Mouse (Mus musculus): ENCODE results near the gene Arf5. TPM values are rescaled to one million over a fixed set of nuclear protein-coding genes. Genes with fewer than 3 reads are reported as not detected.

Arf5 gene
- polyA plus RNA-seq, 1 experiment from 2014 or later: 342 TPM

GRCm38 (mm10) chr6:28449253-28449652, 25.9 kb downstream of the Arf5 start, which contains the start of gene Pax4:
Gene Pax4, minus strand, starts transcription at chr6:28449353.
- Histone ChIP-seq H3K9ac (ENCODE audit: low read length) (no peak within 1 kb of the TSS), H3K27ac (ENCODE audit: low read length) (no peak within 1 kb of the TSS), H3K4me1 (replicated peaks; ENCODE audit: control insufficient read depth, insufficient read depth, low read length) (no peaks in the 10 kb centered on the region), H3K4me2 (ENCODE audit: low read depth, low read length) (no peak within 1 kb of the TSS), H3K27me3 (ENCODE audit: control insufficient read depth, insufficient read depth, low read depth, low read length) (peaks cover 23% of the 10 kb centered on the region), H3K9me3 (ENCODE audit: control insufficient read depth, low read length) (no peaks in the 10 kb centered on the region), H3K4me3 (ENCODE audit: low read length) (no peak within 1 kb of the TSS), H3K36me3 (ENCODE audit: control insufficient read depth, insufficient read depth, low read length) (no peaks in the 10 kb centered on the region)
- no peak for ATAC-seq (ENCODE audit: low read depth)
- WGBS: 80% methylated on average over 2 of the region's 2 CpGs

- ATAC-seq (ENCODE audit: low read depth): no peak
- no peak overlapping the region for H3K9ac ChIP-seq (ENCODE audit: low read length)
- no peaks in the 10 kb centered on the region for H3K4me1 ChIP-seq (replicated peaks; ENCODE audit: control insufficient read depth, insufficient read depth, low read length)
- no peak overlapping the region for H3K27ac ChIP-seq (ENCODE audit: low read length)
- no peak overlapping the region for H3K4me3 ChIP-seq (ENCODE audit: low read length)
- no peaks in the 10 kb centered on the region for H3K9me3 ChIP-seq (ENCODE audit: control insufficient read depth, low read length)
- no peaks in the 10 kb centered on the region for H3K36me3 ChIP-seq (ENCODE audit: control insufficient read depth, insufficient read depth, low read length)
- peaks cover 23% of the 10 kb centered on the region for H3K27me3 ChIP-seq (ENCODE audit: control insufficient read depth, insufficient read depth, low read depth, low read length)
- no peak overlapping the region for H3K4me2 ChIP-seq (ENCODE audit: low read depth, low read length)
- WGBS: 16% methylated on average over 5 of the region's 5 CpGs
These were observed 27.1 kb downstream of the Arf5 start for GRCm38 (mm10) chr6:28450481-28450880.

GRCm38 (mm10) chr6:28450977-28451376, 27.6 kb downstream of the Arf5 start:
- H3K4me3 ChIP-seq (ENCODE audit: low read length): no peak overlapping the region
- no peak for ATAC-seq (ENCODE audit: low read depth)
- H3K36me3 ChIP-seq (ENCODE audit: control insufficient read depth, insufficient read depth, low read length): no peaks in the 10 kb centered on the region
- H3K9me3 ChIP-seq (ENCODE audit: control insufficient read depth, low read length): no peaks in the 10 kb centered on the region
- H3K27ac ChIP-seq (ENCODE audit: low read length): no peak overlapping the region
- no peaks in the 10 kb centered on the region for H3K4me1 ChIP-seq (replicated peaks; ENCODE audit: control insufficient read depth, insufficient read depth, low read length)
- H3K9ac ChIP-seq (ENCODE audit: low read length): no peak overlapping the region
- WGBS: under 1% methylated on average over 12 of the region's 12 CpGs
- H3K27me3 ChIP-seq (ENCODE audit: control insufficient read depth, insufficient read depth, low read depth, low read length): peaks cover 23% of the 10 kb centered on the region
- no peak overlapping the region for H3K4me2 ChIP-seq (ENCODE audit: low read depth, low read length)

DNA sequence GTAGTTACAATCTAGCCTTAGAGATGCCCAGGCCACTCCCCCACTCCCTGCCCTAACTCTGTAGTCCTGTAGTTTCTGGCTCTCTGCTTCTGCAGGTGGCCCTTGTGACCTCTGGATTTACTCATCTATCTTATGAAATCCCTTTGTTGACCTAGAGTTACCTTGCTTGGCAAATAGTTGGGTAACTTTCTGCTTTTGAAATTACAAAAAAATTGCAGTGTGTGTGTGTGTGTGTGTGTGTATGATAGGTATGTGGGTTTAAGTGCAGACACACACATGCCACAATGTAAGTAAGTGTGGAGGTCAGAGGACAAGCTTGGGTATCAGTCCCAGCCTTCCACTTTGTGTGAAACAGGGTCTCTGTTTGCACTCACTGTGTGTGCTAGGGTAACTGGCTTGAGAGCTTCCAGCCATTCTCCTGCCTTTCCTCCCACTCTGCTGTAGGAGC, 35.9 kb downstream of the Arf5 start:
- ATAC-seq (ENCODE audit: low read depth): no peak
- no peaks in the 10 kb centered on the region for H3K4me1 ChIP-seq (replicated peaks; ENCODE audit: control insufficient read depth, insufficient read depth, low read length)
- H3K27ac ChIP-seq (ENCODE audit: low read length): no peak overlapping the region
- no peaks in the 10 kb centered on the region for H3K27me3 ChIP-seq (ENCODE audit: control insufficient read depth, insufficient read depth, low read depth, low read length)
- H3K4me3 ChIP-seq (ENCODE audit: low read length): no peak overlapping the region
- no peak overlapping the region for H3K4me2 ChIP-seq (ENCODE audit: low read depth, low read length)
- no peaks in the 10 kb centered on the region for H3K36me3 ChIP-seq (ENCODE audit: control insufficient read depth, insufficient read depth, low read length)
- H3K9ac ChIP-seq (ENCODE audit: low read length): no peak overlapping the region
- H3K9me3 ChIP-seq (ENCODE audit: control insufficient read depth, low read length): no peaks in the 10 kb centered on the region

DNA sequence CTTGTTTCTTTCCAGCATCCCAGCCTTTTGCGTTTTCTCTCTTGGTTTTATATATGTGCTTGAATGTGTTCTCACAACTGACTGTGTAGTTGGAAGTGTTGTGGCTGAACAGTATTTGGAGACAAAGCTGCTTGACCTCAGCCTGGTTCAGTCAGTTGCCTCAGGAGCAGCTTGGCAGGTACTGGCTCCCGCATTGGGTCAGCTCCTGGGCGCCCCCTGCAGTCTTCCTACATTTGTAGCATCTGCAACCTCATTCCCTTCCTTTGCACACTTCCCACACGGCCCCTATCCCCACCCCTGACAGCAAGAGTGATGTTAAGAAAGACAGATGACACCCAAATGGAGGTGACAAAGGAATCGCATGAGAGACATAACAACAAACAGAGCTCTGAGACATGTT, 37.2 kb downstream of the Arf5 start:
- no peak overlapping the region for H3K4me3 ChIP-seq (ENCODE audit: low read length)
- 7% methylated on average over 5 of the region's 5 CpGs for WGBS
- H3K9me3 ChIP-seq (ENCODE audit: control insufficient read depth, low read length): no peaks in the 10 kb centered on the region
- H3K4me2 ChIP-seq (ENCODE audit: low read depth, low read length): no peak overlapping the region
- ATAC-seq (ENCODE audit: low read depth): no peak
- H3K4me1 ChIP-seq (replicated peaks; ENCODE audit: control insufficient read depth, insufficient read depth, low read length): no peaks in the 10 kb centered on the region
- H3K27ac ChIP-seq (ENCODE audit: low read length): no peak overlapping the region
- no peak overlapping the region for H3K9ac ChIP-seq (ENCODE audit: low read length)
- H3K36me3 ChIP-seq (ENCODE audit: control insufficient read depth, insufficient read depth, low read length): no peaks in the 10 kb centered on the region
- H3K27me3 ChIP-seq (ENCODE audit: control insufficient read depth, insufficient read depth, low read depth, low read length): no peaks in the 10 kb centered on the region

DNA sequence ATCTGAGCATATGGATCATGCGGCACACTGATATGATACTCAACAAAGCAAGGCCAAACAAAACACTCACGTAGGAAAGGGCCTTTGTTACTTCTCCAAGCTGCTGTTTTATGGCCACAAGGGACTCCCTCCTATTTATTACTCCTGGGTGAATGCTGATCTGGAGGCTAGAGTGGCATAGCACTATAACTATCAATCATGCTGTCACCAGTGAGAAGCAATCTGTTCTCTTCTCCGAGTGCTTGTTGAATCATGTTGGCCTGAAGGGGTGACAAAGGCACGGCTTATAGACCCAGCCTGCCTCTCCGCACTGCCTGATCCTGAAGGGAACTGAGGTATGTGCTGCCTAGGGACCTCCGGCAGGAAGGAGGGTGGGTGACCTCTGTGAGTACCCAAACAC, 41.3 kb downstream of the Arf5 start:
- Histone ChIP-seq H3K9me3 (ENCODE audit: control insufficient read depth, low read length) (no peaks in the 10 kb centered on the region), H3K36me3 (ENCODE audit: control insufficient read depth, insufficient read depth, low read length) (no peaks in the 10 kb centered on the region), H3K27me3 (ENCODE audit: control insufficient read depth, insufficient read depth, low read depth, low read length) (no peaks in the 10 kb centered on the region), H3K27ac (ENCODE audit: low read length) (no peak overlapping the region), H3K4me2 (ENCODE audit: low read depth, low read length) (no peak overlapping the region), H3K4me3 (ENCODE audit: low read length) (no peak overlapping the region), H3K9ac (ENCODE audit: low read length) (no peak overlapping the region), H3K4me1 (replicated peaks; ENCODE audit: control insufficient read depth, insufficient read depth, low read length) (no peaks in the 10 kb centered on the region)
- WGBS: 29% methylated on average over 6 of the region's 6 CpGs
- ATAC-seq (ENCODE audit: low read depth): no peak

GRCm38 (mm10) chr6:28470017-28470602, 46.8 kb downstream of the Arf5 start:
- WGBS: 46% methylated on average over 4 of the region's 4 CpGs

GRCm38 (mm10) chr6:28470621-28471020, 47.3 kb downstream of the Arf5 start:
- Histone ChIP-seq H3K27ac (ENCODE audit: low read length) (no peak overlapping the region), H3K4me3 (ENCODE audit: low read length) (no peak overlapping the region), H3K36me3 (ENCODE audit: control insufficient read depth, insufficient read depth, low read length) (no peaks in the 10 kb centered on the region), H3K4me1 (replicated peaks; ENCODE audit: control insufficient read depth, insufficient read depth, low read length) (no peaks in the 10 kb centered on the region), H3K9me3 (ENCODE audit: control insufficient read depth, low read length) (no peaks in the 10 kb centered on the region), H3K27me3 (ENCODE audit: control insufficient read depth, insufficient read depth, low read depth, low read length) (no peaks in the 10 kb centered on the region), H3K9ac (ENCODE audit: low read length) (no peak overlapping the region), H3K4me2 (ENCODE audit: low read depth, low read length) (no peak overlapping the region)
- WGBS: 78% methylated on average over 5 of the region's 5 CpGs
- ATAC-seq (ENCODE audit: low read depth): no peak

More at GRCm38 (mm10) chr6:28470017-28470602, 46.8 kb downstream of the Arf5 start:
- no peaks in the 10 kb centered on the region for H3K4me1 ChIP-seq (replicated peaks; ENCODE audit: control insufficient read depth, insufficient read depth, low read length)
- no peaks in the 10 kb centered on the region for H3K27me3 ChIP-seq (ENCODE audit: control insufficient read depth, insufficient read depth, low read depth, low read length)
- H3K9me3 ChIP-seq (ENCODE audit: control insufficient read depth, low read length): no peaks in the 10 kb centered on the region
- H3K4me2 ChIP-seq (ENCODE audit: low read depth, low read length): no peak overlapping the region
- no peak overlapping the region for H3K4me3 ChIP-seq (ENCODE audit: low read length)
- H3K27ac ChIP-seq (ENCODE audit: low read length): no peak overlapping the region
- no peak for ATAC-seq (ENCODE audit: low read depth)
- no peaks in the 10 kb centered on the region for H3K36me3 ChIP-seq (ENCODE audit: control insufficient read depth, insufficient read depth, low read length)
- H3K9ac ChIP-seq (ENCODE audit: low read length): no peak overlapping the region

- Histone ChIP-seq H3K9me3 (ENCODE audit: control insufficient read depth, low read length) (no peaks in the 10 kb centered on the region), H3K4me3 (ENCODE audit: low read length) (no peak overlapping the region), H3K9ac (ENCODE audit: low read length) (no peak overlapping the region), H3K4me2 (ENCODE audit: low read depth, low read length) (no peak overlapping the region), H3K27ac (ENCODE audit: low read length) (no peak overlapping the region), H3K4me1 (replicated peaks; ENCODE audit: control insufficient read depth, insufficient read depth, low read length) (no peaks in the 10 kb centered on the region), H3K36me3 (ENCODE audit: control insufficient read depth, insufficient read depth, low read length) (no peaks in the 10 kb centered on the region), H3K27me3 (ENCODE audit: control insufficient read depth, insufficient read depth, low read depth, low read length) (no peaks in the 10 kb centered on the region)
- WGBS: 79% methylated on average over 9 of the region's 9 CpGs
- ATAC-seq (ENCODE audit: low read depth): no peak
These were observed 48.1 kb downstream of the Arf5 start for GRCm38 (mm10) chr6:28471284-28472035.

All from lung, embryonic 16.5 days (tissue).